Mouse (Mus musculus) midbrain, embryonic 16.5 days (tissue): ENCODE results near the gene Gtse1. TPM values are rescaled to one million over a fixed set of nuclear protein-coding genes. Genes with fewer than 3 reads are reported as not detected.
"Not testable (repeated sequence)": the region's sequence is repeated elsewhere in the genome, so short reads cannot be mapped to it uniquely, and the experiment has no call there.

ENCODE experiments used
- ATAC-seq: fragments of 200-750 bp; cut with Nextera tagmentation; 2 replicates; pipeline ENCODE4 v1.8.0; 2017; ENCODE audit warnings: moderate TSS enrichment
- H3K27ac ChIP-seq: fragments of 300-500 bp; sonication (generic); 2 replicates; pipeline ENCODE4 v1.5.1; 2014; ENCODE audit warnings: mild to moderate bottlenecking, low read length, mixed read lengths
- H3K27me3 ChIP-seq: fragments of 300-500 bp; sonication (generic); 2 replicates; pipeline ENCODE4 v1.6.1; 2014; ENCODE audit warnings: low read depth, low read length, mixed read lengths; ENCODE audit not compliant: control insufficient read depth, insufficient read depth
- H3K36me3 ChIP-seq: fragments of 300-500 bp; sonication (generic); 2 replicates; pipeline ENCODE4 v1.6.1; 2014; ENCODE audit warnings: mild to moderate bottlenecking, low read length, moderate library complexity, mixed read lengths; ENCODE audit not compliant: control insufficient read depth, insufficient read depth
- H3K4me1 ChIP-seq: fragments of 300-500 bp; sonication (generic); 2 replicates; pipeline ENCODE4 v1.6.1; 2014; ENCODE audit warnings: mild to moderate bottlenecking, low read length, mixed read lengths; ENCODE audit not compliant: control insufficient read depth, insufficient read depth
- H3K4me2 ChIP-seq: fragments of 300-500 bp; sonication (generic); 2 replicates; pipeline ENCODE4 v1.6.1; 2014; ENCODE audit warnings: mild to moderate bottlenecking, low read length, mixed read lengths
- H3K4me3 ChIP-seq: fragments of 300-500 bp; sonication (generic); 2 replicates; pipeline ENCODE4 v1.5.1; 2014; ENCODE audit warnings: low read depth, mild to moderate bottlenecking, low read length, moderate library complexity, mixed read lengths
- H3K9ac ChIP-seq: fragments of 300-500 bp; sonication (generic); 2 replicates; pipeline ENCODE4 v1.6.1; 2014; ENCODE audit warnings: low read depth, low read length, mixed read lengths
- H3K9me3 ChIP-seq: fragments of 300-500 bp; sonication (generic); replicated peaks from 2 replicates; pipeline ENCODE4 v1.6.1; 2014; ENCODE audit warnings: mild to moderate bottlenecking, low read length, mixed read lengths; ENCODE audit not compliant: control insufficient read depth, poor library complexity, severe bottlenecking
- WGBS: fragments of 180-500 bp; shearing (Covaris S2); extraction: QIAGEN DNeasy Blood & Tissue Kit; methylation state at CpG from one replicate; pipeline ENCODE4 v1.1.7; 2014; 5-methylcytosine and 5-hydroxymethylcytosine counted together
- polyA plus RNA-seq: library from polyadenylated mRNA; unstranded; fragments of >200 nt; fragmentation: Nextera tagmentation; extraction: Ambion mirVana; gene quantifications from 2 replicates; pipeline ENCODE4 v1.2.1, GENCODE M21; 2015

Gene Gtse1
- polyA plus RNA-seq, 1 experiment from 2014 or later, result 3.4 TPM

- Histone ChIP-seq H3K9me3 (no peaks in the 10 kb centered on the region), H3K4me2 (no peak overlapping the region), H3K27ac (no peak overlapping the region), H3K9ac (no peak overlapping the region), H3K27me3 (no peaks in the 10 kb centered on the region), H3K4me3 (no peak overlapping the region), H3K36me3 (peaks cover 6% of the 10 kb centered on the region; the same call in 1 of the 2 replicates), H3K4me1 (no peaks in the 10 kb centered on the region)
- WGBS, result 83% methylated on average over 12 of the region's 12 CpGs
- no peak for ATAC-seq
Measured at GRCm38 (mm10) chr15:85851656-85852392, 7.7 kb upstream of the Gtse1 start.

- peak overlapping the region; percentile 67 for H3K4me3 ChIP-seq
- no peaks in the 10 kb centered on the region for H3K36me3 ChIP-seq
- no peaks in the 10 kb centered on the region for H3K27me3 ChIP-seq
- peak overlapping the region; percentile 69 for H3K4me2 ChIP-seq
- peak overlapping the region; percentile 72 for H3K9ac ChIP-seq
- peak overlapping the region; percentile 85 for H3K27ac ChIP-seq
- H3K9me3 ChIP-seq, result no peaks in the 10 kb centered on the region
- peaks cover 14% of the 10 kb centered on the region for H3K4me1 ChIP-seq
- ATAC-seq, result peak; percentile 15; the same call in 1 of the 2 replicates
- WGBS, result 9% methylated on average over 15 of the region's 15 CpGs
Measured at GRCm38 (mm10) chr15:85858980-85859489, 510 bp upstream of the Gtse1 start.

GRCm38 (mm10) chr15:85865913-85866312, 6.4 kb downstream of the Gtse1 start:
- ATAC-seq, H3K27me3 ChIP-seq, H3K4me2 ChIP-seq, H3K27ac ChIP-seq, H3K9me3 ChIP-seq, H3K4me1 ChIP-seq, H3K36me3 ChIP-seq, H3K9ac ChIP-seq, H3K4me3 ChIP-seq: not testable (repeated sequence)
- 92% methylated on average over 7 of the region's 7 CpGs for WGBS

- ATAC-seq, result no peak
- no peaks in the 10 kb centered on the region for H3K4me1 ChIP-seq
- H3K9ac ChIP-seq, result no peak overlapping the region
- no peak overlapping the region for H3K4me2 ChIP-seq
- no peaks in the 10 kb centered on the region for H3K27me3 ChIP-seq
- WGBS, result 46% methylated on average over 6 of the region's 6 CpGs
- H3K36me3 ChIP-seq, result no peaks in the 10 kb centered on the region
- H3K27ac ChIP-seq, result no peak overlapping the region
- no peaks in the 10 kb centered on the region for H3K9me3 ChIP-seq
- H3K4me3 ChIP-seq, result no peak overlapping the region
Measured at GRCm38 (mm10) chr15:85867696-85868095, 8.2 kb downstream of the Gtse1 start.

DNA sequence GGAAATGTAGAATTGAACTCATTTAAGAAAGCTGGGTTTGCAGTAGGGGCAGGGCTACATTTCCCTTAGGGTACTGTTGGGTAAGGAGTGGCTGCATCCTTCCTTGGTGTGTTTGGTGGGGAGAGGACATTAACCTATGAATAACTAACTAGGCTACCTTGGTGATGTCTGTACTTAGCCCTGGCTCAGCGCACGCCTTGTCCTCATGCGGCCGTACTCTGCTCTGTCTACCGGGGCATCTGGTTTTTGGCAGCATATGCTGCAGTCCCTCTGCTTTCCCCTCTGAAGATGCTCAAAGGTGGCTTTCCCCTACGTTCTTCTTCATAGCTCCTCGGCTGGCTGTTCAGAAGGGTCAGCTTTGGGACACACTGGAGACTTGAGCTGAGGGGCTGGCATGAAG, 17.8 kb downstream of the Gtse1 start:
- H3K4me1 ChIP-seq, result peaks cover 19% of the 10 kb centered on the region
- no peaks in the 10 kb centered on the region for H3K27me3 ChIP-seq
- H3K9me3 ChIP-seq, result no peaks in the 10 kb centered on the region
- 94% methylated on average over 7 of the region's 7 CpGs for WGBS
- H3K4me2 ChIP-seq, result no peak overlapping the region
- no peak overlapping the region for H3K9ac ChIP-seq
- no peak overlapping the region for H3K27ac ChIP-seq
- H3K4me3 ChIP-seq, result no peak overlapping the region
- no peak for ATAC-seq
- H3K36me3 ChIP-seq, result no peaks in the 10 kb centered on the region

- Histone ChIP-seq H3K4me2 (peak within 1 kb of the TSS; percentile 80), H3K9me3 (no peaks in the 10 kb centered on the region), H3K36me3 (peaks cover 5% of the 10 kb centered on the region; the same call in 1 of the 2 replicates), H3K4me3 (peak within 1 kb of the TSS; percentile 78), H3K27ac (peak within 1 kb of the TSS; percentile 87), H3K27me3 (no peaks in the 10 kb centered on the region), H3K9ac (peak within 1 kb of the TSS; percentile 82), H3K4me1 (peaks cover 19% of the 10 kb centered on the region)
- WGBS, result under 1% methylated on average over 44 of the region's 50 CpGs
- ATAC-seq, result peak; percentile 97
Measured at GRCm38 (mm10) chr15:85878848-85879497, 19.4 kb downstream of the Gtse1 start, which contains the start of gene Trmu. TSS of gene Trmu (plus strand) at chr15:85879312.

GRCm38 (mm10) chr15:85879498-85879895, 20.0 kb downstream of the Gtse1 start:
- H3K4me3 ChIP-seq, result peak overlapping the region; percentile 78
- H3K27ac ChIP-seq, result peak overlapping the region; percentile 87
- peaks cover 5% of the 10 kb centered on the region; the same call in 1 of the 2 replicates for H3K36me3 ChIP-seq
- H3K27me3 ChIP-seq, result no peaks in the 10 kb centered on the region
- H3K4me1 ChIP-seq, result peaks cover 19% of the 10 kb centered on the region
- H3K4me2 ChIP-seq, result peak overlapping the region; percentile 80
- no peaks in the 10 kb centered on the region for H3K9me3 ChIP-seq
- peak; percentile 27 for ATAC-seq
- peak overlapping the region; percentile 82 for H3K9ac ChIP-seq
- under 1% methylated on average over 18 of the region's 18 CpGs for WGBS

GRCm38 (mm10) chr15:85885606-85886005, 26.1 kb downstream of the Gtse1 start:
- no peak for ATAC-seq
- peaks cover 27% of the 10 kb centered on the region for H3K36me3 ChIP-seq
- WGBS, result 92% methylated on average over 5 of the region's 5 CpGs

DNA sequence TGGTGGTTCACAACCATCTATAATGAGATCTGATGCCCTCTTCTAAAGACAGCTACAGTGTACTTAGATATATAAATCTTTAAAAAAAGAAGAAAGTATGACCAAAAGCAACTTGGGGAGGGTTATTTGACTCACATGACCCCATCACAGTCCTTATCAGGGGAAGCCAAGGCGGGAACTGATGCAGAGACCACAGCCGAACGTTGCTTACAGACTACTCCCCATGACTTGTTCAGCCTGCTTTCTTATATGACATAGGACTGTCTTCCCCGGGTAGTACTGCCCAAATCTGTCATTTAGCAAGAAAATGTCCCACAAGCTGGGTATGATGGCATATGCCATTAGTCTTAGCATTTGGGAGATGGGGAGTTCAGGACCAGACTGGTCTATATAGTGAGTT, 29.7 kb downstream of the Gtse1 start:
- Histone ChIP-seq H3K36me3 (peaks cover 40% of the 10 kb centered on the region), H3K9me3 (no peaks in the 10 kb centered on the region), H3K27ac (no peak overlapping the region), H3K4me3 (no peak overlapping the region), H3K27me3 (no peaks in the 10 kb centered on the region), H3K9ac (no peak overlapping the region), H3K4me2 (no peak overlapping the region), H3K4me1 (no peaks in the 10 kb centered on the region)
- ATAC-seq, result no peak
- WGBS, result 97% methylated on average over 4 of the region's 4 CpGs

More at GRCm38 (mm10) chr15:85885606-85886005, 26.1 kb downstream of the Gtse1 start:
- Histone ChIP-seq H3K9me3 (no peaks in the 10 kb centered on the region), H3K4me3 (no peak overlapping the region), H3K9ac (no peak overlapping the region), H3K4me2 (no peak overlapping the region), H3K27ac (no peak overlapping the region), H3K4me1 (peaks cover 4% of the 10 kb centered on the region), H3K27me3 (no peaks in the 10 kb centered on the region)
